In genomic region chr10:21991351-21991840, GRCm38 (mm10) we compare ENCODE assay signal across 8 mouse cellular contexts.
DNase-seq lines count a peak whose midpoint lies in the region; ATAC-seq and TF ChIP-seq lines count a peak whose summit lies in the region.

No protein-coding gene starts in this region.

- H3K4me2 ChIP-seq in intestine, embryonic 15.5 days (replicated peaks): peak overlapping the region; percentile 88

- H3K9ac ChIP-seq in intestine, embryonic 15.5 days: no peak overlapping the region

- H3K27ac ChIP-seq in cortical plate, adult 2 months (ENCODE audit: insufficient read depth, low read length): no peak overlapping the region
- H3K27ac ChIP-seq in intestine, embryonic 15.5 days: no peak overlapping the region
- no peak overlapping the region for H3K27ac ChIP-seq in midbrain, embryonic 10.5 days (replicated peaks)
- H3K27ac ChIP-seq in spleen, adult 2 months (ENCODE audit: insufficient read depth, low read length): peak overlapping the region; percentile 15; the same call in 1 of the 2 replicates

- 18% methylated on average over 17 of the region's 17 CpGs for WGBS in intestine, embryonic 15.5 days
- WGBS in midbrain, embryonic 10.5 days: 13% methylated on average over 17 of the region's 17 CpGs
- WGBS in spleen, adult 2 months: 18% methylated on average over 17 of the region's 17 CpGs

- H3K27me3 ChIP-seq in intestine, embryonic 15.5 days (replicated peaks): 0 out of 2 replicates have a peak, but pooled peaks cover 4% of the 10 kb centered on the region
- peaks cover 22% of the 10 kb centered on the region for H3K27me3 ChIP-seq in midbrain, embryonic 10.5 days (ENCODE audit: low read depth, poor library complexity, severe bottlenecking)
- H3K27me3 ChIP-seq in spleen, adult 2 months (ENCODE audit: control insufficient read depth, insufficient read depth, low read length): no peaks in the 10 kb centered on the region

- no peak for ATAC-seq in intestine, embryonic 15.5 days
- no peak for ATAC-seq in erythroid progenitor cell, adult 5-6 weeks (replicated peaks; ENCODE audit: low FRiP score, poor library complexity, severe bottlenecking)

- peak; percentile 67 for TF ChIP-seq CTCF in cortical plate, adult 2 months (IDR thresholded peaks at IDR 0.05; ENCODE audit: extremely low read depth, insufficient read depth, low read length)
- TF ChIP-seq CTCF in spleen, adult 2 months (IDR thresholded peaks at IDR 0.05; ENCODE audit: extremely low read depth, insufficient read depth, insufficient read length, insufficient replicate concordance): peak; percentile 50; the same call in 1 of the 2 replicates

- no peak for TF ChIP-seq POLR2A in cortical plate, adult 2 months (IDR thresholded peaks at IDR 0.05; ENCODE audit: extremely low read depth, insufficient read depth, low read length)
- no peak for TF ChIP-seq POLR2A in spleen, adult 2 months (IDR thresholded peaks at IDR 0.05; ENCODE audit: low read depth, low read length)

- intact Hi-C loops in gastrocnemius, postnatal 14 days (cut with DNase I; ENCODE audit: low total_unique reads): no loop called here
- intact Hi-C loops in left cerebral cortex, postnatal 14 days (cut with DNase I): loop anchor here (5.0 to 10.0 kb wide), 6 partner anchors 69 to 464 kb away; no protein-coding TSS in a partner anchor

- no peaks in the 10 kb centered on the region for H3K9me3 ChIP-seq in intestine, embryonic 15.5 days
- no peaks in the 10 kb centered on the region for H3K9me3 ChIP-seq in midbrain, embryonic 10.5 days (replicated peaks)

- peaks cover 2% of the 10 kb centered on the region; the same call in 1 of the 2 replicates for H3K4me1 ChIP-seq in cortical plate, adult 2 months (ENCODE audit: control insufficient read depth, insufficient read depth, low read length)
- H3K4me1 ChIP-seq in intestine, embryonic 15.5 days (replicated peaks): peaks cover 8% of the 10 kb centered on the region
- peaks cover 26% of the 10 kb centered on the region for H3K4me1 ChIP-seq in midbrain, embryonic 10.5 days
- peaks cover 6% of the 10 kb centered on the region; the same call in 1 of the 2 replicates for H3K4me1 ChIP-seq in spleen, adult 2 months (ENCODE audit: control insufficient read depth, insufficient read depth, insufficient read length)

- DNase-seq in ZHBTc4 (ENCODE audit: low read depth, low spot score): peak; percentile 92
- DNase-seq in gastrocnemius, postnatal 14 days: peak; percentile 90
- DNase-seq in left cerebral cortex, postnatal 14 days (ENCODE audit: low spot score in 2 of 2): peak; percentile 90 to 91
- DNase-seq in midbrain, embryonic 10.5 days (ENCODE audit: low spot score): peak; percentile 75
- DNase-seq in spleen, adult 2 months (ENCODE audit: low read depth in 1 of 2, low spot score in 2 of 2): peak in 1 of 2 experiments; percentile 79

- H3K4me3 ChIP-seq in cortical plate, adult 2 months (ENCODE audit: insufficient read depth, low read length): peak overlapping the region; percentile 15; the same call in 1 of the 2 replicates
- peak overlapping the region; percentile 19; the same call in 1 of the 2 replicates for H3K4me3 ChIP-seq in intestine, embryonic 15.5 days (replicated peaks)
- peak overlapping the region; percentile 61 for H3K4me3 ChIP-seq in midbrain, embryonic 10.5 days
- peak overlapping the region; percentile 80 for H3K4me3 ChIP-seq in spleen, adult 2 months (ENCODE audit: extremely low read depth, insufficient read depth, insufficient read length)

- no peaks in the 10 kb centered on the region for H3K36me3 ChIP-seq in intestine, embryonic 15.5 days
- H3K36me3 ChIP-seq in midbrain, embryonic 10.5 days: no peaks in the 10 kb centered on the region
- H3K36me3 ChIP-seq in spleen, adult 2 months (ENCODE audit: control insufficient read depth, insufficient read depth, low read length): peaks cover 5% of the 10 kb centered on the region

Comparison
In these comparisons a context has a peak if more than half of its experiments do, and no peak if none do; other contexts are left out.
1. H3K4me3 ChIP-seq: peak in every context shown above with its lines; median percentile 80 in spleen, adult 2 months; 61 in midbrain, embryonic 10.5 days; 19 in intestine, embryonic 15.5 days; 15 in cortical plate, adult 2 months.